Mouse (Mus musculus): ENCODE results near the gene Armc9. TPM values are rescaled to one million over a fixed set of nuclear protein-coding genes. Genes with fewer than 3 reads are reported as not detected.

Armc9 gene
- polyA plus RNA-seq, 3 experiments from 2014 or later = 4.1 to 12.9 (median 9.0) TPM

DNA sequence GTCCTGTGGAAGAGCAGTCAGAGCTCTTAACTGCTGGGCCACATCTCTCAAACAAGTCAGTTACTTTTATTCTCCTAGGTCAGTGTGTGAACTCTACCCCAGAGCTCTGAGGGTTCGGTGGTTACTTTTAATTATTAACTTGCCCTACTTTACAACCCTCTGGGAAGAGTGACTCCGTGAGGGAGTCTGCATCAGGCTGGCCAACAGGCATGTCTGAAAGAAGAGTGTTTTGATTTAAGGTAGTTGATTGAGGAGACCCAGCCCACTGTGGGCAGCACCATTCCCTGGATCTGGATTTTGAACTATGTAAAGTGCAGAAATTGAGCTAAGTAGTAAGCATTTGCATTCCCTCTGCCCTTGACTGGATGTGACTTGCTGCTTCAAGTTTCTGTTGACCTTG lies 21.5 kb downstream of the Armc9 start:
- ATAC-seq = no peak

DNA sequence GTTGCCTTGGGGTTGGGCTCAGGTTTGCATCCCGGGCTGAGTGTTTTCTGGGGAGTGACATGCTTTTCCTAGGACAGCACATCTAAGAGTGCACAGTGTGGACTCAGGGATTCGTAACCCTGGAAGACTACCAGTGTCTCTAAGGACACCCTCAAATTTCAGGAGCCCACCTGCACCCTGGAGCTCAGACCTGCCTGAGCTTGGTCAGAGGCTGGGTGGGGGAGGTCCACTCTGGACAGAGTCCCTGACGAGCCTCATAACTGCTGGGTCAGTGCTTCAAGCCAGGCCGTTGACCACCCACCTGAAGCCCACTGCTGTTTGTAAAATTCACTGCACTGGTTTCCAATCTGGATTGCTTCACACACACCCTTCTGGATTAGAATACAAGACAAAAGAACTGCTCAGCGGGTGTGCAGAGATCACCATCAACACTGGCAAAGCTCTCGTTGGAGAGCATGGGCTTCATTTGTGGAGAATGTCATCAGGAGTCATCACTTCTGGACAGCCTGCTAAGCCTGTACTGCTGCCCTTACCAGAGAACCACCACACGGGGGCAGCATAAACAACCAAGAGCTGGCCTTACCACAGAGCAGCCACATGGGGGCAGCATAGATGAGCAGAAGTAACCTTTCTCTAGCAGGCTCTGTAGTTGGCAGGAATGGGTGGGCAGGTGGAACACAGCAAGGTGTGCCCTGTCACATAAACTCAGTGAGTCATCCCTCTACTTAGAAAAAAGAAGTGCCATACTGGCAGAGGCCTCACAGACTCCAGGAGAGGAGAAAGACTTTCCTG lies 24.1 kb downstream of the Armc9 start:
- ATAC-seq = peak; percentile 99

DNA sequence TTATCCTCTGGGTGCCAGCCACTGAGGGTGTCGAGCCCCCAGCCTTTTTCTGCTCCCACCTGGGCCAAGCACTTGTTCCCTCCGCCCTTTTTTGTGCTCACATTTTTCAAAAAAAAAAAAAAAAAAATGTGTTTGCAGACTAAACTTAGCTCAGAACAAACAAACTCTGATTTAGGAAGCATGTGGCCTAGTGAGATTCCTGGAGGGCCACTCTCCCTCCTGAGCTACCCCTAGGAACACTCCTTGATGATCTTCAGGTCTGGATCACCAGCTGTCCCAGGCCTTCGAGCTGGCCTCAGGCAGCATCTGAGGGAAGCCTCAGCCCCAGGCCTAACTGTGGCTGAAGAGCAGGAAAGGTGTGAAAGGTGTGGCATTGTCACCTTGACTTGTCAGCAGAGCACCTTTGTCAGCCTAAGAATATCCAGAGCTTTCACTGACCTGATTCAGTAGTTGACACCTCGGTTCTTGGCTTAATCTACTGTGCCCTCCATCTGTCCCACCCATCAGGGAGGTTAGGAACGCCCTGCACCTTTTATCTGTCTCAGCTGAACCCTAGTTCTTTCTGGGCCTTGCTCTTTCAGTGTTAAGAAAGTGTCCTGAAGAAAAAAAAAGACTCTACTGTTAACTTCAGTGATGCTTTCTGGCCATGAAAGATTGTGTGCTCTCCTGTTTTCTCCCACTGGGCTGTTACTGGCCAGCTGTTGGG lies 27.6 kb downstream of the Armc9 start:
- ATAC-seq = no peak

DNA sequence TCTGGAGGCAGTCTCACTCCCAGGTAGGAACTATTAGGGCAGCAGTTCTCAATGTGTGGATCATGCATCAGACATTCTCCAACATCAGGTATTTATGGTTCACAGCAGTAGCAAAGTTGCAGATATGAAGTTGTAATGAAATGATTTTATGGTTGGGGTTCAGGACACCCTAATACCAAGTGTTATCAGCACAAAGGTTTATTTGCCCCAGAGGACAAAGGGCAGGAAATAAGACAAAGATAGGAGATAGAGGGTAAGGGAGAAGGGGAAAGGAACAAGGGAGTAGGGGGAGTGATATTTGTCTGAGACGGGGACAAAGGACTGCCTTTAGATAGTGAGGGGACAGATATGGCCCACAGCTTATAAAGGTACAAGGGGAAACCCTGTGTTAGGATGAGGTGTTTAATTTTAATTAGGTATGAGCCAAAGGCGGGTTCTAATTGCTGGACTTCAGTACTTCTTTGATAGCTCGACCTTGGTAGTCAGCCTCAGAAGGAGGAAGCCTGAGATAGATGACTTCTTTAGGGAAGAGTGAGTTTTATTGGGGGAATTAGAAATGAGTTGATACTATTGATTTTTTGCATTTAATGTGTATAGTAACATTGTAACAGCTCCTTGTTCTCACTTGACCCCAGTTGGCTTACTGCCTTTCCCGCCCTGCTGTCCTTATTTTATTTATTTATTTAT lies 29.1 kb downstream of the Armc9 start:
- no peak for ATAC-seq

DNA sequence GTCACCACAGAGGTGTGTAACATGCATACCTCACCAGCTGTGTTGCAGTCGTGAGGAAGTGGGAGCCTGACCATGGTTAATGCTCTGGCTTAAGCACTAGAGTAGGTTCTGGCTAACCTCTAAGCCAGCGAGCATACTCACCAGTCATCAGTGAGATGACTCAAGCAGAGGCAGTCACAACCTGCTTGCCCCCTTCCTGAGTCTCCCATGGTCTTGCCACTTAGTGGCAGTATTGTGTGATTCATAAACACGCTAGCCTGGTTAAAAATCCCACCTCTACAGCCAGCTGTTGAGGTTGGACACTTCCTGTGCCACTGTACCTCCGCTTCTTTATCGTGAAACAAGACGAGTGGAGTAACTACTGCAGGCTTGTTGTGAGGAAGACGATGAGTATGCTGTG lies 32.2 kb downstream of the Armc9 start:
- ATAC-seq = no peak

DNA sequence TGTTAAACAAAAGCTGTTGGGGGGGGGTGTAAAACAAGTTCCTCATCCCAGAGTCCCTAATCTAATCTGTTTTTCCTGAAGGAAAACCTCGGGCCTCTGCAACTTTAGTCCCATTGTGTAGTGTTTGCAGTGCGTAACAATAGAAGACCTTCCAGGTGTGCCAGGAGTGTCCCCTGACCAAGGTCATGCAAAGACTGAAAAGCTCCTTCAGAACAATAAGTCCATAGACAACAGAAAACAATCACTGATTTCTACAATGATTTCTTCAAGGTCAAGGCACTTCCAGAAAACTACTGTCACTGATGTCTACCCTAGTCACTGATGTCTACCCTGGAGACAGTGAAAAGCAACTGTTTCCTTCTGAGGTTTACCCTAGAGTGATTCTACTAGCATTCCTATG lies 33.3 kb downstream of the Armc9 start:
- no peak for ATAC-seq

DNA sequence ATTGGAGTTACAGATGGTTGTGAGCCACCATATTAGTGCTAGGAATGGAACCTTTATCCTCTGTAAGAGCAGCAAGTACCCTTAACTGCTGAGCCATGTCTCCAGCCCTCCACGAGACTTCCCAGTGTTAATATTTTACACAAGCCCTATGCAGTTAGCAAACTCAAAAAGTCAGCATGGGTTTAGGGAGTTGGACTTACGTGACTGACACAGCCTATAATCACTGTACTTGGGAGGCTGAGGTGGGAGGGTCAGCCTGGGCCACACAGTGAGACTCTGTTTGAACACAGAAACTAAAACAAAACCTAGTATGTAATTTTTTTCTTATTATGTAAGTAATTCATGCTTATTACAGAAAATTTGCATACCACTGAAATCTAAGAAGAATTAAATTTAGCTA lies 33.7 kb downstream of the Armc9 start:
- no peak for ATAC-seq

DNA sequence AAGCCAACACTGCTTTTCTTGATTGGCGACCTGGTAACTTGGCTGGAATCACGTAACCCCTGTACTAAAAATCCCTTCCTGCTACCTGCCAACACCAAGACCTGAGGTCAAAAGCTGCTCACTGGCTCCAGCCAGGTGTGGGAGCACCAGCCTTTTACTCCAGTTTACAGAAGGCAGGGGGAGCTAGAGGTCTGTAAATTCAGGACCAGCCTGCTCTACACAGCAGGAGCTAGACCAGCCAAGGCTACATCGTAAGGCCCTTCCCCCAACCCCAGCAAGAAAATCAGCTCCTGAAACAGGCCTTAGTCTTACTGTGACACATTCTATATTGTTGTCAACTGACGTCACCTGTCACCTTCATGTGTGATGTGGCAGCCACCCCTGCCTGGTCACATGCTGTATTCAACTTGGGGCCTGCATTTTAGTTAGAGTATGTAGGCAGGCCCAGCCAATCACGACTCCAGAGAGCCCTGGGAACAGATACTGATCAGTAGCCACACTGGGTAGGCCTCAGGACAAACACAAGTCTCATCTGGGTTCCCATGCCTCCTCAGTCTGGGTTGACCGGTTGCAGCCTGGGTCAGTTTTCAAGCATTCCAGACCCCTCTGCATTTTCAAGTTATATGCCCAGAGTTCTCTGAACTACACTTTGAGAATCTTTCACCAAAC lies 34.6 kb downstream of the Armc9 start:
- no peak for ATAC-seq

DNA sequence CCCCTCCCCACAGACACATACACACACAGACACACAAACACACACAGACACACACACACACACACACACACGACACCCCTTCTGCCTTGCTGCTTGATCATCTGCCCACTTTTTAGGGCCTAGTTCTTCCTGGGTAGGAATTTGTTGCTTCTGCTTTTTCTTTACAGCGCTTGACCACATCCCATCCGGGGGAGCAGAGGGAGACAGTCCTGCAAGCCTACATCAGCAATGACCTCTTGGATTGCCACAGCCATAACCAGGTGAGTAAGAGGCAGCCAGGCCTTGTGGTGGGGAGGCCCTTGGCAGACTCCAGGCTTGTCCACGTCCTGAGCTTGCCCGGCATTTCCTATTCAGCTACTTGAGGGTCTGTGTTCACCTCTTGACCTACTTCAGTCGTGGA lies 36.3 kb downstream of the Armc9 start:
- ATAC-seq = no peak

DNA sequence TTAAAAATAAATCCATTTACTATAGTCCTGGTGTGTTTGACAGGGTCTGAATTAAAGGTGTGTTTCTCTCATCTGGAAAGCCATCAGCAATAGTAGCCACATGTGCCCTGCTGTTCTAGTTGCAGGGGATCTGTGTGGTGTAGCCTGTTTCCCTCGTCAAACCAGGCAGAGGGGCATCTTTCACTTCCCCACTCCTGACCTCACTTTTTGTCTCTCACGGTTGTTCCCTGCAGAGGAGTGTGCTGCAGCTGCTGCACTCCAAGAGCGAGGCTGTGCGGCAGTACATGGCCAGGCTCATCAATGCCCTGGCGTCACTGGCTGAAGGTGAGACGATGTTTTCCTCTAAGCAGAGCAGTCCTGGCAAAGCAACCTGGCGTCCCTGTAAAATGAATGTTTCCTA lies 39.5 kb downstream of the Armc9 start:
- no peak for ATAC-seq

DNA sequence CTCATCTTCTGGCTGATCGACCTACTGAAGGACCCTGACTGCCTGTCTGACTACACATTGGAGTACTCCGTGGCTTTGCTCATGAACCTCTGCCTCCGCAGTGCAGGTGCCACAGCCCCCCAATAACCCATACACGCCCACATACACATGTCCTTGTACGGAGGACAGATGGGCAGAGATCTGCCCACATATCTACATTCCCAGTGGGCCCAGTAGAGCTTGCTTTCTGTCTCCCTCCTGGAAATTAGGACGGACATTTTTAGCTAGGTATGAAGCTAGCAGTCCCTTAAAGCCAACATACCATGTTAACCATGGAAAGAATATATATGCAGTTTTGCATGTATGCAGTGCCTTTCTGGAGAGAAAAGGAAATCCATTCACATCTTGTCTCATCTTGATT lies 43.7 kb downstream of the Armc9 start:
- ATAC-seq = no peak

DNA sequence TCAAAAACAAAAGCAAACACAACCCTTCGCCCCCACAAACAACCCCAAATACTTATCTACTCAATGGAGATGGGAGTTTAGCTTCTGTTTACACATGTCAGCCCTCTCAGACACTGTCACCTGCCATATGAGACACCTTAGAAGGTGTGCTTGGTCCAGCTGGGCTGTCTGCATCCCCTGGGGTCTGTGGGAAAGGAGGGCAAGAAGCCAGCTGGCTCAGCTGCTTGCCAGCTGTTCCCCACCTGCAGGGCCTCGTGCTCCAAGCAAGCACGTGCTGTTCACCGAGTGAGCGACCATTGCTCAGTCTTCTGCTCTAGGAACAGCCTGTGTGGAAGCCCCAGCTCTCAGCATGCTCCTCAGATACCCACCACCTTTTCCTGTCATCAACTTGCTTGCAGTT lies 44.4 kb downstream of the Armc9 start:
- no peak for ATAC-seq

DNA sequence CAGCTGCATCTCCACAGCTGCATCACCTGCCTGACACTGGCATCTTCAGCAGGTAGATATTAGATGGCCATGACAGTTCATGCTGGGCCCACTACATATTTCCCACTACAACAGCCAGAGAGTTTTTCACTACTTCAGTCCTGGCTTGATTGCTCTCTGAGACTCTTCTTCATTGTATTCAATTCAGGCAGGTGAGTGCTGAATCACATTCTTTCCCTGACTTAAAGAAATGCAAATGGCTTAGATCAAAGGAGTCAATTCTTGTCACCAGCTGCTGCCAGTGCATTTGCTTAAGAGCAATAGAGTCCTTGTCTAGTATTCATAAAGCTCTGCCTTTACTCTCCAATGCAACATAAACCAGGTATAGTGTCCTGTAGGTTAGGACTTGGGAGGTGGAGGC lies 46.7 kb downstream of the Armc9 start:
- ATAC-seq = no peak

DNA sequence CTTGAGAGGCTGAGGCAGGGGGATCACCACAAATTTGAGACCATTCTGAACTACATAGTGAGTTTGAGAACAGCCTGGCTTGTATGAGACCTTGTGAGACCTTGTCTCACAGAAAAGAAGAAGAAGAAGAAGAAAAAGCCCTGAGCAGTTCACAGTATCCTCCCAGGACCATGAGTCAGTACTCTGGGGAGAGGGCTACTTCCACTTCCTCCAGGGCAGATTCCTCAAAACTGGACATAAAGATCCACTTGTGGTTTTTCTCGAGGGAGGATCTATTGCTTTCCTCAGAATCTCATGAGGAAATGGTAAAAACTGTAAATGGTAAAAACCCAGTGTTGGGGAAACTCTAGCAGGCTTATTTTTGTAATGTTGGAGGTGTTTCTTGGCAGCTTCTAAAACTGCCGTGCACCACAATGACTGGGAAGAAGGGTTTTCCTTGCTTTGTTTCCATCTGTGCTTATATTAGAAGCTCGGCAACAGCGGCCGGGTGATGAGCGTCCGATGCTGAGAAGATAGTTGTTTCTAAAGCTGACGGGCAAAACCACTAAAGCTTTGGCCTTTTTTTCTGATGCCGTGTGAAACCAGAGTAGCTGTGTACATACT lies 48.1 kb downstream of the Armc9 start:
- no peak for ATAC-seq

DNA sequence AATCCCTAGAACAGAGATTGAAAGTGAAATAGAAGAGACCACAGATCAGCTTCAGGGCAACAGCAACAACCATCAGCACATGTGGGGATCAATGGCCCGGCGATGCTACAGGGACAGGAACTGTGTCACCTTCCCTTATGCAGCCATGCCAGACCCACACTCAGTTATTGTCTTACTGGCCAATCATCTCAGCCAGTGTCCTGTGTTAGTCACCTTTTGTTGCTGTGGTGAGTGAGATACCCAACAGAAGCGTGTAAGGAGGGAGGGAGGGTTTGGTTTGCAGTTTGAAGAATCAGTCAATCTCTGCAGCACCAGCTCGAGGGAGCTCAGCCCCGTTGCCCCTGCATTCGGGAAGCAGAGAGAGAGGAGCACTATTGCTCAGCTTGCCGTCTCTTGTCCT lies 56.1 kb downstream of the Armc9 start:
- no peak for ATAC-seq

DNA sequence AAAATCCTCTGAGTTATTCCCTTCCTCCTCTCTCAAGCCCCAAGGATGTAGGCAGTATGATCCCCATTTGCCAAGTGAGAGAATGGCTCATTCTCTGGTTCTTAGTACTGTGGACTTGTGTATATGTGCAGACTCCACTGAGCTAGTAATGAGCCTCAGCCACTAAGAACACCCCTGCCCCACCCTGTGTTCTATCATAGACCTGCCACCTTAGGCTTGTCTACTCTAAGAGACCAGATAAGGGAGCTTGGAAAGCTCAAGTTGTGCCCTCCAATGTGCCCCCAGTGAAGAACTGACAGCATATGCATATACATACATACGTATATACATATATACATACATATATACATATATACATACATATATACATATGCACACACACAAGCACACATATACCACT lies 56.9 kb downstream of the Armc9 start:
- no peak for ATAC-seq

DNA sequence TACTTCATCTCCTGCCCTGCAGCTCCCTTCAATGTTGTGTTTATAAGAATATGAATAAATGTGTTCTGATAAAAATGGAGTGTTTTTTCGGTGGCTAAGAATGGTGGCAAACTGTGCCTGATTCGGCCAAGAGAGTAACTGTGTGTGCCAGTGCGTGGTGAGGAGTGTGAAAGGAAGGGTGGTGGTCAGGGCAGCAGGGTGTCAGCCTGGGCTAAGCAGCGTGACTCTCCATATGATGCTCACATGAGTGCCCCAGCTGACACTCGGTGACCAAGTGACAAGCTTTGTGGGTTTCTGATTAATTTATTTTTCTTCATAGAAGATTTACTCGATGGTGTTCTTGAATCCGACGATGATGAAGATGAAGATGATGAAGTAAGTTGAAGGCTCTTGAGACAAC lies 58.2 kb downstream of the Armc9 start:
- no peak for ATAC-seq

DNA sequence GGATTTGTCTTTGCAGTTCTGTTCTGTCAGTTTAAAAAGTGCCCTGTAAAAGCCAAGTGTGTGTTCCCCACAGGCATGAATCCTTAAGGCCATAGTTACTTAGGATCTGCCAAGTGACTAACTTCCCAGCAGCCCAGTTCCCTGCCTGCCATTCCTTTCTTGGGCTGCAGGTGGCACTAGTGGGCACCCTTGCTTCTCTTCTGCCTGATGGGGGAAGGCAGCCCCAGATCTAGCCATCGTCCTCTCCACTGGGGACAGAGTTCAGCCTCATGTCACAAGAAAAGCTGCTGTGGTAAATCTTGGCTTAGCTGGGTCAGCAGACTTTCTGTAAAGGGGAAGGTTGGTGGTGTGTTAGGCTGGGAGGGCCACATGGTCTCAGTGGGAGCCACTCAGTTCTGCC lies 59.6 kb downstream of the Armc9 start:
- peak; percentile 65 for ATAC-seq

DNA sequence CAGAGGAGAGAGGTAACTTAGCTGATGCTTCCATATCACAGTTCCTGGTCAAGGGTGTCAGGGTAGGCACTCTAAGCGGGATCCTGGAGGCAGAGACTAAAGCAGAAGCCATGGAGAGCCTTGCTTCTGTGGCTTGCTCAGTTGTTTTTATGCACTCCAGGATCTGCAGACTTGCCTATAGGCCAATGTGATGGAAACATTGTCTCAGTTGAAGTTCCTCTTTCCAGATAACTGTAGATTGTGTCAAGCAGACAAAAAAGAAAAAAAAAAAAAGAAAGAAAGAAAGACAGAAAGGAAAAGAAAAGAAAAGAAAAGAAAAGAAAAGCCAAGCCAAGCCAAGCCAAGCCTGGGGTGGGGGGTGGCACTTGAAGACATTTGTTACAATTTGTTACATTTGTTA lies 60.7 kb downstream of the Armc9 start:
- ATAC-seq = no peak

DNA sequence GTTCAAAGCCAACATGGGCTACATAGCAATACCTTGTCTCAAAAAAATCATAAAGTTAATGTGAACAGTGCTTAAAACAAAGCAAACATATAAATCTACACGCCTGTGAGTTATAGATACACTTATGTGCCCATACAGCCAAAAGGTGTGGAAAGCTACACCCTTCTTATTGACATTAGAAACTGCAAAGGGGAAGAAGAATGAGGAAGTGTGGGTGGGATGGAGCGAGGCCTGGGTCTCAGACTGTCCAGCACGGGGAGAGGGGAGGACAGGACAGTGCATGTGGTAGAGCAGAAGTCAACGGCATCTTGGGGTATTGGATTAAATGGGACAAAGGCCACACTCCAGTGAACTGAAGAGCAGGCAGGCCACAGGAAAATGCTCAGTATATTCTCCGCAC lies 61.8 kb downstream of the Armc9 start:
- ATAC-seq = no peak

DNA sequence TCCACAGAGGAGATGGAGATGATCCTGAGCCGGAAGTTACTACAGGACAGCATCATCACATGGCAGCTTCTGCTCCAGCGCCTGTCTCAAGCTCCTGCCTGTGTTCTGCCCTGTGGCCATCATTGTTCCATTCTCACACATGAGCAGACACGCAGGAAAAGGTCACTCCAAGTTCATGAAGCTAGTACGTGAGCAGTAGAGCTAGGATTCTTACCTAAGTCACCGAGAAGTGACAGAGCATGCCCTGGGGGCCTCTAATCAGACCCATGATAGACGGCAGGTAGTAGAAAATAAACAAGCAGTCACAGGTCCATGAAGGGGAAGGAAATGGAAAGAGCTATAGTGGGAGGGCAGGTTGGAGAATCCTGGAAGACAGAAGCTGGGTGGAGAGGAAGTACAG lies 63.4 kb downstream of the Armc9 start:
- no peak for ATAC-seq

DNA sequence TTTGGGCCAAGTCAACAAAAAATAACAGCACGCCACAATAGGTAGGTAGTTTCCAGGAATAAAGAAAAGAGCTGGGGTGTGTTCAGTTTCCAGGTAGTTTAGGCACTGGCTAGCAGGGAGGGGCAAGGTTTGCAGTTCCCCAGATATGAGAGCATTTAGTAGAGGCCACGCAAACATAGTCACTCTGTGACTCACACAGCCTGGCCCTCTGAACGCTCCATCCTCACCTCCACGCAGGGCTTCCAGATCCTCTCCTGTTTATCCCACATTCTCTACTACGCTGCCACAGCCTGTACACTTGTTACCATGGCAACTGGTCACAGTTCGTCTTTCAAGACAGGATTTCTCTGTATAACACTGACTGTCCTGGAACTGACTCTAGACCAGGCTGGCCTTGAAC lies 70.6 kb downstream of the Armc9 start:
- no peak for ATAC-seq

DNA sequence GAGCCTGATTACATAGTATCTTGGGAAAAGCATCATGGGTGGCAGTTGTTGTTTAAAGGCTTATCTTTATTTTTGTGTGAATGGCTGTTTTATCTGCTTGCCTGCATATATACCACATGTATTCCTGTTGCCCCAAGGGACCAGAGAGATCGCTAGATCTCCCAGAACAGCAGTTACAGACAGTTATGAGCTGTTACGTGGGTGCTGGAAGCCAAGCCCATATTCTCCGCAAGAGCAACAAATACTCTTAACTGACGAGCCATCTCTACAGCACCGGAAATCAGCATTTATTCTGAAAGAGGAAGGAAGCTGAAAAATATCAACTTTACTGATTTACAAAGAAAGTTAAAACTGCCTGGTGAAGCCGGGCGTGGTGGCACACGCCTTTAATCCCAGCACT lies 74.1 kb downstream of the Armc9 start:
- ATAC-seq = peak; percentile 95

Data from inflammation-experienced regulatory T-cells, adult 6 months (primary cell).